8 mouse cellular contexts compared by ENCODE assay signal in the genomic region with DNA sequence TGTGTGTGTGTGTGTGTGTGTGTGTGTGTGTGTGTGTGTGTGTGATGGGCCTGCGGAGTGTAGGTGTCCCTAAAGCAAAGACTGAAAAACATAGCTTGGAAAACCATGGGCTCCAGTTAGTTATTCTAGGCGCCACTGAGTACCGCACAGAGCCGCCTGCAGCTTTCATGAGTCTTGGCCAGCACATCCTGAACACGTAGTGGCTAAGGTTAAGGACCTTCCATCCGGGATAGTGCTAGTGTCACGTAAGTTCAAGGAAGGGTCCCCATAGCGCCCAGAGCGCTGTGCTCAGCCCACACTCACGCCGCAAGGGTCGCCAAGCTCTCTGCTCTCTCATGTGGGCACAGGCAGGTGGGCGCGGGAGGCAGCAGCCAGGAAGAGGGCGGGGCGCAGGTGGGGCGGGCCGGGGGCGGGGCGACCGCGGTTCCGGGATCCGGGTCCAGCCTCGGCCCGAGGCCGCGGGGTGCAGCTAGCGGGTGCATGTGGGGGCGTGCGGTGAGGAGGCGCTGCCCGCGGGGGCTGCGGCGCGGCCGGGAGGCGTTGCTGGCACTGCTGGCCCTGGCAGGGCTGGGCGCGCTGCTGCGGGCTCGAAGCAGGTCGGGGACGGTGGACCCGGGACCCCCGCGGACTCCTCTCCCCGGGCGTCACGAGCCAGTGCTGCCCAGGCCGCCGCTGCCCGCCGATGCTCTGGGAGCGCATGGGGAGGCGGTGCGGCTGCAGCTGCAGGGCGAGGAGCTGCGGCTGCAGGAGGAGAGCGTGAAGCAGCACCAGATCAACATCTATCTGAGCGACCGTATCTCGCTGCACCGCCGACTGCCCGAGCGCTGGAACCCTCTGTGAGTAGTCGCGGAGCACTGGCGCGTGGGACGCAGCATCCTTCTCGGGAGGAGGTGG. TPM values are rescaled to one million over a fixed set of nuclear protein-coding genes. Genes with fewer than 3 reads are reported as not detected.
A peak's percentile ranks its signal among the peaks of the same experiment; 100 is the strongest.
DNase-seq lines count a peak whose midpoint lies in the region; ATAC-seq and TF ChIP-seq lines count a peak whose summit lies in the region.

Galnt12 (plus strand) TSS at position 417 of the 894 bp plus-strand sequence.

- peak within 1 kb of the TSS; percentile 75 for H3K4me3 ChIP-seq in gastrocnemius, adult 2 months
- peak within 1 kb of the TSS; percentile 56 for H3K4me3 ChIP-seq in liver, embryonic 13.5 days (replicated peaks)

- peak within 1 kb of the TSS; percentile 5; the same call in 1 of the 2 replicates for H3K9ac ChIP-seq in liver, embryonic 13.5 days

- intact Hi-C loops in gastrocnemius, adult 2 months (cut with DNase I): no loop called here

- no peaks in the 10 kb centered on the region for H3K36me3 ChIP-seq in liver, embryonic 13.5 days

- peak; percentile 25; the same call in 1 of the 2 replicates for ATAC-seq in erythroid progenitor cell, adult 5-6 weeks (replicated peaks; ENCODE audit: low FRiP score, poor library complexity, severe bottlenecking)
- ATAC-seq in liver, embryonic 13.5 days (ENCODE audit: low read depth): no peak
- peak; percentile 49; the same call in 1 of the 2 replicates for ATAC-seq in neutrophil, adult 5-6 weeks (ENCODE audit: extremely low read depth, insufficient number of reproducible peaks, low FRiP score, poor library complexity, severe bottlenecking)

- H3K4me1 ChIP-seq in liver, embryonic 13.5 days (replicated peaks): peaks cover 12% of the 10 kb centered on the region; the same call in 1 of the 2 replicates

- no peak within 1 kb of the TSS for H3K27ac ChIP-seq in gastrocnemius, adult 2 months
- H3K27ac ChIP-seq in liver, embryonic 13.5 days: no peak within 1 kb of the TSS

- H3K27me3 ChIP-seq in liver, embryonic 13.5 days: peaks cover 62% of the 10 kb centered on the region

- H3K9me3 ChIP-seq in liver, embryonic 13.5 days (replicated peaks): no peaks in the 10 kb centered on the region

- H3K4me2 ChIP-seq in liver, embryonic 13.5 days: peak within 1 kb of the TSS; percentile 74

- TF ChIP-seq CTCF in gastrocnemius, adult 2 months (IDR thresholded peaks at IDR 0.05): no peak

- peak; percentile 36 for DNase-seq in gastrocnemius, adult 2 months
- no peak for DNase-seq in gastrocnemius, postnatal 25 days
- DNase-seq in Muller cell, postnatal 12 days (ENCODE audit: inconsistent ontology term): peak; percentile 50
- peak; percentile 82 for DNase-seq in induced T-regulatory cell, adult 2 months (ENCODE audit: low read depth)
- DNase-seq in liver, embryonic 13.5 days: no peak
- peak; percentile 80 for DNase-seq in thymus, postnatal 4 days

- 2% methylated on average over 65 of the region's 74 CpGs for WGBS in liver, embryonic 13.5 days (ENCODE audit: insufficient replicate concordance)

RNA-seq across cellular contexts. Expression of gene Galnt12, which starts in this region (rescaled TPM):
- total RNA-seq in gastrocnemius, adult 2 months (2021): under 1 TPM in 1 of 2 experiments, not detected in 1; 0.17 TPM
- under 1 TPM; 0.16 to 0.20 TPM for total RNA-seq in gastrocnemius, postnatal 25 days (2021)
- total RNA-seq in erythroid progenitor cell, adult 5-6 weeks (2015; ENCODE audit: low replicate concordance): 1.4 TPM in 1 of 2 replicates, not detected in the other
- total RNA-seq in erythroid progenitor cell, adult 5-6 weeks (2017; ENCODE audit: low replicate concordance): 0.90 TPM in 1 of 2 replicates, not detected in the other
- 0.40 and 0.56 TPM in 2 replicates for polyA plus RNA-seq in liver, embryonic 13.5 days (2015; fragmentation: Nextera tagmentation; extraction: Ambion mirVana)
- 13.1 and 13.7 TPM in 2 replicates for total RNA-seq in neutrophil, adult 5-6 weeks (2017)

Comparison
In these comparisons a context has a peak if more than half of its experiments do, and no peak if none do; other contexts are left out.
1. Peak in DNase-seq and H3K4me3 ChIP-seq in gastrocnemius, adult 2 months; RNA of the gene not detected or under 1 TPM.
2. DNase-seq: peak in Muller cell, postnatal 12 days (single experiment), induced T-regulatory cell, adult 2 months (single experiment) and thymus, postnatal 4 days (single experiment); none in gastrocnemius, postnatal 25 days (single experiment) and liver, embryonic 13.5 days (single experiment).